In genomic region chr15:94205309-94205893, GRCm38 (mm10) we compare ENCODE assay signal across 20 mouse cellular contexts.
DNase-seq lines count a peak whose midpoint lies in the region; ATAC-seq and TF ChIP-seq lines count a peak whose summit lies in the region.
"Had no signal": no experiment of that assay in that cellular context is flagged by ENCODE, and none has a peak within 500 bp of the region (broad histone marks: within the 10 kb centered on the region; RNA-seq: fewer than 3 reads in every experiment).

No protein-coding gene starts in this region.

- peak overlapping the region; percentile 30; the same call in 1 of the 2 replicates for H3K27ac ChIP-seq in kidney, embryonic 14.5 days (ENCODE audit: low read depth, low read length)
- H3K27ac ChIP-seq in kidney, adult 2 months (ENCODE audit: insufficient read depth, low read depth, low read length) = no peak overlapping the region
- H3K27ac ChIP-seq in lung, embryonic 16.5 days (ENCODE audit: low read length) = peak overlapping the region; percentile 49
- H3K27ac ChIP-seq: forebrain, embryonic 15.5 days; limb, embryonic 15.5 days had no signal

- no peaks in the 10 kb centered on the region for H3K9me3 ChIP-seq in kidney, embryonic 14.5 days (ENCODE audit: control insufficient read depth, low read length)
- no peaks in the 10 kb centered on the region for H3K9me3 ChIP-seq in lung, embryonic 16.5 days (ENCODE audit: control insufficient read depth, low read length)
- H3K9me3 ChIP-seq: forebrain, embryonic 15.5 days; limb, embryonic 15.5 days had no signal

- no peaks in the 10 kb centered on the region for H3K36me3 ChIP-seq in kidney, embryonic 14.5 days (ENCODE audit: control insufficient read depth, insufficient read depth, low read length)
- no peaks in the 10 kb centered on the region for H3K36me3 ChIP-seq in kidney, adult 2 months (ENCODE audit: control insufficient read depth, insufficient read depth, low read length)
- H3K36me3 ChIP-seq in lung, embryonic 16.5 days (ENCODE audit: control insufficient read depth, insufficient read depth, low read length) = no peaks in the 10 kb centered on the region
- H3K36me3 ChIP-seq: forebrain, embryonic 15.5 days; limb, embryonic 15.5 days had no signal

- no peak for ATAC-seq in kidney, embryonic 14.5 days (ENCODE audit: low FRiP score, low TSS enrichment)
- ATAC-seq in lung, embryonic 16.5 days (ENCODE audit: low read depth) = peak; percentile 90
- no peak for ATAC-seq in megakaryocyte progenitor cell, adult 5-6 weeks (replicated peaks; ENCODE audit: poor library complexity)
- ATAC-seq: forebrain, embryonic 15.5 days; hindbrain, embryonic 16.5 days; intestine, embryonic 16.5 days had no signal

- H3K27me3 ChIP-seq in kidney, embryonic 14.5 days (ENCODE audit: control insufficient read depth, insufficient read depth, low read length) = no peaks in the 10 kb centered on the region
- H3K27me3 ChIP-seq in kidney, adult 2 months (replicated peaks; ENCODE audit: control insufficient read depth, insufficient read depth, low read length) = no peaks in the 10 kb centered on the region
- no peaks in the 10 kb centered on the region for H3K27me3 ChIP-seq in lung, embryonic 16.5 days (ENCODE audit: control insufficient read depth, insufficient read depth, low read depth, low read length)
- H3K27me3 ChIP-seq: forebrain, embryonic 15.5 days; limb, embryonic 15.5 days had no signal

- TF ChIP-seq POLR2A in kidney, adult 2 months (IDR thresholded peaks at IDR 0.05; ENCODE audit: low read depth, low read length) = no peak
- TF ChIP-seq POLR2A in lung, adult 2 months (IDR thresholded peaks at IDR 0.05; ENCODE audit: borderline replicate concordance, extremely low read depth, low read depth, low read length) = no peak

- H3K4me2 ChIP-seq in kidney, embryonic 14.5 days (replicated peaks; ENCODE audit: low read depth, low read length) = no peak overlapping the region
- H3K4me2 ChIP-seq in lung, embryonic 16.5 days (ENCODE audit: low read depth, low read length) = no peak overlapping the region
- H3K4me2 ChIP-seq: forebrain, embryonic 15.5 days; limb, embryonic 15.5 days had no signal

- TF ChIP-seq CTCF in kidney, adult 2 months (conservative IDR thresholded peaks at IDR 0.05; ENCODE audit: insufficient read depth, insufficient read length, low read depth, low read length) = no peak
- TF ChIP-seq CTCF in lung, adult 2 months (IDR thresholded peaks at IDR 0.05; ENCODE audit: insufficient read depth, low read length) = no peak

- peaks cover 8% of the 10 kb centered on the region for H3K4me1 ChIP-seq in kidney, embryonic 14.5 days (ENCODE audit: control insufficient read depth, insufficient read depth, low read length)
- H3K4me1 ChIP-seq in kidney, adult 2 months (ENCODE audit: control insufficient read depth, insufficient read depth, low read length) = no peaks in the 10 kb centered on the region
- H3K4me1 ChIP-seq in lung, embryonic 16.5 days (replicated peaks; ENCODE audit: control insufficient read depth, insufficient read depth, low read length) = 0 out of 2 replicates have a peak, but pooled peaks cover 2% of the 10 kb centered on the region
- H3K4me1 ChIP-seq in lung, adult 2 months (ENCODE audit: control insufficient read depth, insufficient read depth, low read length) = no peaks in the 10 kb centered on the region
- H3K4me1 ChIP-seq: forebrain, embryonic 15.5 days had no signal

- 56% methylated on average over 11 of the region's 11 CpGs for WGBS in kidney, embryonic 14.5 days
- WGBS in kidney, adult 2 months = 67% methylated on average over 11 of the region's 11 CpGs
- 50% methylated on average over 11 of the region's 11 CpGs for WGBS in lung, embryonic 16.5 days
- WGBS in lung, adult 2 months = 71% methylated on average over 11 of the region's 11 CpGs

- no peak overlapping the region for H3K4me3 ChIP-seq in kidney, embryonic 14.5 days (ENCODE audit: low read length)
- no peak overlapping the region for H3K4me3 ChIP-seq in kidney, adult 2 months (ENCODE audit: insufficient read depth, low read depth, low read length)
- no peak overlapping the region for H3K4me3 ChIP-seq in lung, embryonic 16.5 days (ENCODE audit: low read length)
- no peak overlapping the region for H3K4me3 ChIP-seq in lung, adult 2 months (replicated peaks; ENCODE audit: extremely low read depth, low read depth, low read length)
- H3K4me3 ChIP-seq: forebrain, embryonic 15.5 days; limb, embryonic 15.5 days had no signal

- no peak for DNase-seq in kidney, adult 2 months
- no peak for DNase-seq in lung, adult 2 months
- DNase-seq in embryo, embryonic 10.5 days (ENCODE audit: low spot score) = peak; percentile 38
- peak; percentile 52 for DNase-seq in gonadal fat pad, adult 2 months (ENCODE audit: low read depth)
- no peak for DNase-seq in retina, embryonic 14.5 days (ENCODE audit: low spot score)
- DNase-seq: adrenal gland, postnatal 14 days; cerebellum, adult 11 months; cerebellum, postnatal 10 days; gastrocnemius, postnatal 14 days; layer of hippocampus, postnatal 36 days; retina, postnatal 1 day; right cerebral cortex, postnatal 4 days; thymus, postnatal 4 days had no signal

- H3K9ac ChIP-seq in kidney, embryonic 14.5 days (ENCODE audit: low read depth, low read length) = no peak overlapping the region
- no peak overlapping the region for H3K9ac ChIP-seq in lung, embryonic 16.5 days (ENCODE audit: low read length)
- H3K9ac ChIP-seq: forebrain, embryonic 15.5 days; limb, embryonic 15.5 days had no signal

Comparison
In these comparisons a context has a peak if more than half of its experiments do, and no peak if none do; other contexts are left out.
1. DNase-seq: peak in embryo, embryonic 10.5 days (single experiment) and gonadal fat pad, adult 2 months (single experiment); none in kidney, adult 2 months (single experiment), lung, adult 2 months (single experiment) and retina, embryonic 14.5 days (single experiment).